Mouse (Mus musculus): ENCODE measurements at regions not wholly inside any gene's neighbourhood (a gene's known extent, or its start where the extent isn't known, plus 50 kb on each side); places are given as distances from the start of the nearest gene placed in this dataset.

DNA sequence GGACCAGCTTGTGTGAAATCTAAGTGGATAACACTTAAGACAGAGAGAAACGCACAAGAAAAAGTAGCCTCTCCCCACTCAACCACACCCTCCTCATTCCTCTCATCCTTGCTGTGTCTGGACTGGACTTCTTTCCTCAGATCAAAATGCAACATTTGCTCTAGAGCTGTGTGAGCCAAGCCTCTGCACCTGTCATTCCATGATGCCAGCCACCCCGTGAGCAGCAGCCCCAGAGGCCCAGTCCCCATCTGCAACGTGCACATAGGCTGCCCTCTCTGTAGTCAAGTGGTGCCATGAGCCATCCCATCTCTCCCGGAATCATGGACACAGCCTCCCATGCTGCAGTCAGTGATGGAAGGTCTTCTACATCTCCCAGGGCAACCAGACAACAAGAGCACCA is 55.1 kb upstream of the Gpc1 start:
- intact Hi-C loops (cut with DNase I), result no loop called here

DNA sequence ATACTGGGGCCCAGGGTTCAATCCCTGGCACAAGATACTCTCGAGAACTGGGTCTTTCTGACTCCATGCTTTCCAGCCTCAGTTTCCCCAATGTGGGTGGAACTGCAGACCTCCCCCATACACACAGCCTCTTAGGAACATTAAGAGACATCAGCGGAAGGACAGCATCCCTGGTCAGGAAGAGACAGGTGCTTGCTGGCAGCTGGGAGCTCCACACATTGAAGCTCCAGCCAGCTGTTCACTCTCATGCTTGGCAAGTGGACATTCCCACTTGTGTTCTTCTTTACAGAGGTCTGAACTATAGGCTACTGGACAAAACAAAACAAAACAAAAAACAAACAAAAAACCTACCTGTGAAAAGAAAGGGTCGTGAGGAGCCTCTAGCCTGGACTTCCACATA is 55.5 kb upstream of the Gpc1 start:
- intact Hi-C loops (cut with DNase I), result no loop called here

DNA sequence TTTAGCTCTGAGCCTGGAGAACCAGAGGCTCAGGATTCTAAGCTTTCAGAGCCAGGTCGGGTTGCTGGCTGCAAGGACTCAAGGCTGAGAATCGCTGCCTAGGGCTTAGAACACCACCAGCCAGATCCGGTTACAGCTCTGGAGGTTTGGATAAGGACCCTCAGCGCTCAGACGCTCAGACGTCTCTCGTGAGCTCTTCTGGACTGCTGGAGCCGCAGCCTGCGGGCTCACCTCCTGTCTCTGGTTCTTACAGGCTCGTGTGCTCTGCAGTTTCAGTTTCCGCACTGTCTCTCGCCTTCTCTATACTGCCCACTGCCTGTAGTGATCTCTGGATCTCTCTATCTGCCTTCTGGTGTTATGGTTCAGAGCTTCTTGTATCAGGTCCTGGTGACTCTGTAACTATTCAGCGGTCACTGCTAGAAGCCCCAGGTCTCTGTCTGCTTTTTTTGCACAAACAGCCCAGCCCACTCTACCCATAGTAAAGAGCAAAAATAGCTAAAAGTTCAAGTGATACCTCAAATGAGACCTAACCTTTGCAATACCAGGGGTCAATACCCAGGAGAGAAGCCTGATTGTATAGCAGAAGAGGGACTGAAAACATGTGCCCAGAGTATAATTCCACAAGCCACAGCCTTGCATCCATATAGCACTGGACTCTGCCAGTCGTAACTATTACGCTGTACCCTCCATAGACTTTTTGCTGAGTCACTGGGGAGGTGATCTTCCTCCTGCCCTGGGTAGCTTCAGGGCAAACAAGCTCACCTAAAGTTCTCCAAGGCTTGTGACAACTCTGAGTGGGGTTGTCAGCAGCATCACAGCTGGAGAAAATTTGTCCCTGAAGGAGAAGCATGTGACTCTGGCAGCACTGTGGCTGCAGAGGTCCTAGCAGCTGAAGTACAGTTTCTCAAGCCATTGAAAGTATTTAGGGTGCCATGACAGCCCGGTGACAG is 56.4 kb upstream of the Gpc1 start:
- intact Hi-C loops (cut with DNase I), result no loop called here

GRCm38 (mm10) chr1:92774006-92774405 is 57.4 kb upstream of the Gpc1 start:
- intact Hi-C loops (cut with DNase I), result no loop called here

- intact Hi-C loops (cut with DNase I), result no loop called here
Observed at GRCm38 (mm10) chr1:92772784-92773113, 58.7 kb upstream of the Gpc1 start.

- intact Hi-C loops (cut with DNase I), result no loop called here
Observed at GRCm38 (mm10) chr1:92772101-92772783, 59.2 kb upstream of the Gpc1 start.

DNA sequence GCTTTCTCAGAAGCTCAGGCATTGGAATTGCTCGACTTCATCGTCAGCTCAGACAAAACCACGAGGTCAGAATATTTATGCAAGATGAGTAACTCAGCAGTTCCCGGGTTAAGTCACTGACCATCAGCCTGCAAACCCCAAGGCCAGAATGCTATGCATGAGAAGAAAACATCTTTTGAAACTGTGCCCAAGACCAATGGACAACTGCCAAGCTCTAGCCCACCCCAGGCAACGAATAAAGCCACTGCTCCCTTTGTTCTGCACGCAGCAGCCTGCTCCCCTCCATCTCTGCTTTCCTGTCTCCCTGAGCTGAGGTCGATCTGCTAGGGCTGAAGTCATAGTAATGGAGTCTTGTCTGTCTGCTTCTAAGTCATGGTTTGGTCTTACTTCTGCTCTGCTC is 61.7 kb upstream of the Gpc1 start:
- intact Hi-C loops (cut with DNase I), result no loop called here

GRCm38 (mm10) chr1:92769156-92769555 is 62.3 kb upstream of the Gpc1 start:
- intact Hi-C loops (cut with DNase I), result no loop called here

GRCm38 (mm10) chr1:92766496-92766895 is 64.9 kb upstream of the Gpc1 start:
- intact Hi-C loops (cut with DNase I), result no loop called here

GRCm38 (mm10) chr1:92754793-92755488 is 76.5 kb upstream of the Gpc1 start:
- intact Hi-C loops (cut with DNase I), result no loop called here

DNA sequence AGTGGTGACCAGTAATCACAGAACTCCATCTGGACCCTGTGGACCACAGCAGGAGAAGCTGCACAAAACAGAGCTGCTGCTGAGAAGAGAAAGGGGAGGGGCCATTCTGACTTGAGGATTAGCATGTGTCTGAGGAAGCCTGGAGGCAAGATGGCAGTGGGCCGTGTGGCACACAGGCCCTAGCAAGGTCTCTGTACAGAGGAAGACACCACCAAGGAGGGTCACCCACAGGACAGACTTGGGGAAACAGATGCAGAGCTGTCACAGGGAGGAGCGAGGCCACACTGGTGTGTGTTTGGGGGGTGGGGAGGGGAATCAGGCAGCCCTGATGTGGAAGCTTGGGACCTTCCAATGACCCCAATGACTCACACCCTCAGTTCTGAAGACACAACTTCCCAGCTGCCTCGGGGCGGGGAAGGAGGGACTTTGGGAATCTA is 79.7 kb upstream of the Gpc1 start:
- intact Hi-C loops (cut with DNase I), result no loop called here

- intact Hi-C loops (cut with DNase I), result no loop called here
Observed at GRCm38 (mm10) chr1:92749475-92749874, 82.0 kb upstream of the Gpc1 start.

GRCm38 (mm10) chr1:92745284-92745683 is 86.2 kb upstream of the Gpc1 start:
- intact Hi-C loops (cut with DNase I), result no loop called here

DNA sequence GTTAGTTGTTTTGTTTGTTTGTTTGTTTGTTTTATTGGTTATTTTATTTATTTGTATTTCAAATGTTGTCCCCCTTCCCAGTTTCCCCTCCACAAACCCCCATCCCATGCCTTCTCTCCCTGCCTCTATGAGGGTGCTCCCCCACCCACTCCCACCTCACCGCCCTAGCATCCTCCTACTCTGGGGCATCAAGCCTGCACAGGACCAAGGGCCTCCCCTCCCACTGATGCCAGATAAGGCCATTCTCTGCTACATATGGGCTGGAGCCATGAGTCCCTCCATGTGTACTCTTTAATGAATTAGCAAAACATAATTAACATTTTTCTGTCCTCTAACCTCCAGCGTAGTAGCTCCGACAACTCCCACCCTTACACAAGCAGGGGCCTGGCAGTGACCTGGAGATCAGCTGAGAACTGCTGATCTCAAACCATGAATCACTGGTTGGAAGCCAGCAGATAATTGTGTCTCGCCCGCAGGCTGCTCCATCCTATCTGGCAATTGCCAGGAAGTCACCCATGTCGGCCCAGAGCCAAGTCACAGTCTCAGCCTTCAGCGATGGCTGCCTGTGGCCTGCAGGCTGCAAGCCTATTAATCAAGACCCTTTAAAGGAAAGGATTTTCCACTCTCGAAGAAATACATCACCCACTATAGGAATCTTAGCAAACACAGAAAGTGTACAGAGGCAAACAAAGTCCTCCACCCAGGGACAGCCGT is 86.8 kb upstream of the Gpc1 start:
- intact Hi-C loops (cut with DNase I), result loop anchor here (5.0 kb wide), 1 partner anchor 88 kb away; the partner anchor contains the start of gene Gpc1

- intact Hi-C loops (cut with DNase I), result loop anchor here (5.0 kb wide), 1 partner anchor 89 kb away; the partner anchor contains the start of gene Gpc1
Observed at GRCm38 (mm10) chr1:92742881-92743621, 88.4 kb upstream of the Gpc1 start.

GRCm38 (mm10) chr1:92742300-92742699 is 89.1 kb upstream of the Gpc1 start:
- intact Hi-C loops (cut with DNase I), result loop anchor here (5.0 kb wide), 1 partner anchor 90 kb away; the partner anchor contains the start of gene Gpc1

GRCm38 (mm10) chr1:92741047-92741446 is 90.4 kb upstream of the Gpc1 start:
- intact Hi-C loops (cut with DNase I), result loop anchor here (5.0 kb wide), 1 partner anchor 91 kb away; the partner anchor contains the start of gene Gpc1

- intact Hi-C loops (cut with DNase I), result loop anchor here (5.0 kb wide), 1 partner anchor 75 kb away; no protein-coding TSS in a partner anchor
Observed at GRCm38 (mm10) chr1:92737600-92738197, 89.1 kb upstream of the Otos start.

- intact Hi-C loops (cut with DNase I), result loop anchor here (5.0 kb wide), 1 partner anchor 76 kb away; no protein-coding TSS in a partner anchor
Observed at GRCm38 (mm10) chr1:92736411-92736810, 87.8 kb upstream of the Otos start.

DNA sequence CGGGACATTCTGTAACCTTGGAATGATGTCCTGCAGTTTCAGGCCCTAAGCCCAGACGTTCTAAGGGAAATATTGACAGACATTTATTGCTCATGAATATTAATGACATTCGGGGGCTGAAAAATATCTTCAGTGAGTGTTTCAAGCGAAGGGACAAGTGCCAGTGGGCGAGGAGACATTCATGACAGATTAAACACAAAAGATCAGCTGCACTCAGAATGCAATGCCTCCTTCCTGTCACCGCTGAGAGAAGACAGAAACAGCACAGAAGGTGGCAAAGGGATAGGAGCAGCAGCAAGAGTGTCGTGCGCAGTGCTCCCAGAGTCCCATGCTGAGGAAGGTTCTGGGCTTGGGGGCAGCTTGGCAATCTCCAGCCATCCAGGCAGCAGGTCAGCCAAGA is 85.1 kb upstream of the Otos start:
- intact Hi-C loops (cut with DNase I), result no loop called here

Data from adrenal gland (tissue).